ENCODE assay signal across 8 mouse cellular contexts in the genomic region with DNA sequence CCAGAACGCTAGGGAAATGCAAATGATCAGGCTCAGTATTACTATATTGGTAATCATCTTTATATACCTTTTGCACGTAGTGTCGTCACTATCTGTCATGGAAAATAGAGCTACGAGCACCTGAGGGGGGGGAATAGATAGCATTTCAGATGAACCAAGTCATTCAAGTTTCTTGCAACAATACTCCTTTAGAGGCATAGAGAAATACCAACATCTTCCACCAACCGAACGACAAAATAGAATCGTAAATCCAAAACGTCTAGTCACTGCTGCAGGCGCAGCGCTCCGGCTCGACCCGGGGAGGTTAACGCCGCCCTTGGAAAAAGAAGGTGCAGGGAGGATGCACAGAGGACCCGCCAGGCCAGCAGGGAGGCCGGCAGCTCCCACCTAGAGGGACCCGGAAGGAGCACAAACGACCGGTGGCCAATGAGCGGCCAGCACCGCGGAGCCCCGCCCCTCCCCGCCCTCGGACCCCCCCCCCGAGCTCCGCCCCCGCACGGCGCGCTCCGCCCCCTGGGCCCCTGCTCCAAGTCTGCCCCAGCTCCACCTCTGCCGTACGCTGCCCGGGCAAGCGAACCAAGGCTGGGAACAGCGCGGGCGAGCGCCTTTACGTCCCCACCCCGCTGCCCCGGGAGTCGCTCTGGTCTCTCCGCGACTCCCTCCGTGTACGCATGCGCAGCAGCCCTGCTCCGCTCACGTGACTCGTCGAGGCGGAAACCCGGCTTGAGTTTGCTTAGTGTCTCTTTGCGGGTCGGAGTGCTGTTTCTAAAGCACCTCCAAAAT. TPM values are rescaled to one million over a fixed set of nuclear protein-coding genes. Genes with fewer than 3 reads are reported as not detected.
A peak's percentile ranks its signal among the peaks of the same experiment; 100 is the strongest.
DNase-seq lines count a peak whose midpoint lies in the region; ATAC-seq and TF ChIP-seq lines count a peak whose summit lies in the region.

Gene Tmem19, minus strand, starts transcription at position 662 of the 783 bp plus-strand sequence.

- peak; percentile 73 to 98 for TF ChIP-seq POLR2A in MEL (IDR thresholded peaks at IDR 0.05; ENCODE audit: control insufficient read depth in 1 of 2, insufficient read depth in 1 of 2, low read depth in 1 of 2, low read length in 2 of 2, poor library complexity in 1 of 2)
- peak; percentile 86 for TF ChIP-seq POLR2A in cerebellum, adult 2 months (IDR thresholded peaks at IDR 0.05; ENCODE audit: borderline replicate concordance, insufficient read depth, low read length)

- no peaks in the 10 kb centered on the region for H3K27me3 ChIP-seq in MEL (ENCODE audit: control insufficient read depth in 1 of 2, insufficient read depth in 2 of 2, low read length in 2 of 2)
- H3K27me3 ChIP-seq in cerebellum, adult 2 months (ENCODE audit: control insufficient read depth, insufficient read depth, low read length): no peaks in the 10 kb centered on the region
- H3K27me3 ChIP-seq in lung, embryonic 16.5 days (ENCODE audit: control insufficient read depth, insufficient read depth, low read depth, low read length): no peaks in the 10 kb centered on the region

- H3K9ac ChIP-seq in MEL (ENCODE audit: control insufficient read depth, low read depth, low read length, poor library complexity, severe bottlenecking): peak within 1 kb of the TSS; percentile 88
- peak within 1 kb of the TSS; percentile 71 for H3K9ac ChIP-seq in lung, embryonic 16.5 days (ENCODE audit: low read length)

- peak within 1 kb of the TSS; percentile 90 to 93 for H3K4me3 ChIP-seq in MEL (ENCODE audit: control insufficient read depth in 1 of 2, insufficient read depth in 1 of 2, low read depth in 2 of 2, low read length in 2 of 2)
- H3K4me3 ChIP-seq in cerebellum, adult 2 months (replicated peaks; ENCODE audit: insufficient read depth, low read depth, low read length): peak within 1 kb of the TSS; percentile 86
- peak within 1 kb of the TSS; percentile 71 for H3K4me3 ChIP-seq in lung, embryonic 16.5 days (ENCODE audit: low read length)

- no peaks in the 10 kb centered on the region for H3K9me3 ChIP-seq in MEL (replicated peaks; ENCODE audit: insufficient read depth, low read length)
- no peaks in the 10 kb centered on the region for H3K9me3 ChIP-seq in lung, embryonic 16.5 days (ENCODE audit: control insufficient read depth, low read length)

- H3K79me2 ChIP-seq in MEL (ENCODE audit: control insufficient read depth, insufficient read depth, low read length, poor library complexity): no peaks in the 10 kb centered on the region

- no peak for TF ChIP-seq RAD21 in MEL (IDR thresholded peaks at IDR 0.05; ENCODE audit: low read depth, low read length)

- peak within 1 kb of the TSS; percentile 98 for H3K27ac ChIP-seq in MEL (ENCODE audit: control insufficient read depth, low read depth, low read length)
- peak within 1 kb of the TSS; percentile 17; the same call in 1 of the 2 replicates for H3K27ac ChIP-seq in cerebellum, adult 2 months (ENCODE audit: insufficient read depth, low read length)
- H3K27ac ChIP-seq in lung, embryonic 16.5 days (ENCODE audit: low read length): peak within 1 kb of the TSS; percentile 98

- peaks cover 0 to 10% of the 10 kb centered on the region in 2 experiments; a peak in 1 of 4 replicates for H3K4me1 ChIP-seq in MEL (ENCODE audit: control insufficient read depth in 1 of 2, insufficient read depth in 2 of 2, low read length in 2 of 2)
- H3K4me1 ChIP-seq in cerebellum, adult 2 months (ENCODE audit: control insufficient read depth, insufficient read depth, low read length): 0 out of 2 replicates have a peak, but pooled peaks cover 3% of the 10 kb centered on the region
- H3K4me1 ChIP-seq in lung, embryonic 16.5 days (replicated peaks; ENCODE audit: control insufficient read depth, insufficient read depth, low read length): peaks cover 4% of the 10 kb centered on the region

- peaks cover 0 to 8% of the 10 kb centered on the region in 2 experiments; a peak in 2 of 4 replicates for H3K36me3 ChIP-seq in MEL (ENCODE audit: control insufficient read depth in 1 of 2, insufficient read depth in 2 of 2, low read length in 2 of 2)
- no peaks in the 10 kb centered on the region; the same call in 1 of the 2 replicates for H3K36me3 ChIP-seq in lung, embryonic 16.5 days (ENCODE audit: control insufficient read depth, insufficient read depth, low read length)

- under 1% methylated on average over 47 of the region's 58 CpGs for WGBS in cerebellum, adult 2 months
- WGBS in lung, embryonic 16.5 days: under 1% methylated on average over 40 of the region's 58 CpGs

- peak within 1 kb of the TSS; percentile 89 for H3K4me2 ChIP-seq in lung, embryonic 16.5 days (ENCODE audit: low read depth, low read length)

- ATAC-seq in hematopoietic stem cell, adult 5-6 weeks (replicated peaks in 1 of 2; ENCODE audit: insufficient read depth in 1 of 2, low FRiP score in 2 of 2, low TSS enrichment in 1 of 2, low read depth in 1 of 2, poor library complexity in 2 of 2, severe bottlenecking in 2 of 2): peak; percentile 95 to 97
- ATAC-seq in lung, embryonic 16.5 days (ENCODE audit: low read depth): peak; percentile 100

- TF ChIP-seq EP300 in MEL (IDR thresholded peaks at IDR 0.05; ENCODE audit: low read depth in 1 of 2, low read length in 2 of 2): no peak

- no peak for TF ChIP-seq CTCF in MEL (IDR thresholded peaks at IDR 0.05 in 2 of 3, conservative IDR thresholded peaks at IDR 0.05 in 1 of 3; ENCODE audit: control insufficient read depth in 1 of 3, insufficient read depth in 1 of 3, low read depth in 2 of 3, low read length in 3 of 3, poor library complexity in 1 of 3, severe bottlenecking in 1 of 3)
- TF ChIP-seq CTCF in cerebellum, adult 2 months (IDR thresholded peaks at IDR 0.05; ENCODE audit: borderline replicate concordance, insufficient read depth, low read depth, low read length): no peak

- peak; percentile 97 for DNase-seq in MEL (ENCODE audit: low read depth, low spot score)
- DNase-seq in cerebellum, adult 2 months: peak; percentile 97 to 98
- peak; percentile 97 for DNase-seq in forelimb bud, embryonic 11.5 days (ENCODE audit: low read depth, low spot score)
- DNase-seq in layer of hippocampus, adult 9-10 months (ENCODE audit: low spot score): peak; percentile 78
- DNase-seq in ovary, postnatal 10 days (ENCODE audit: low spot score): peak; percentile 94
- DNase-seq in thymus, postnatal 10 days (ENCODE audit: low spot score in 2 of 2): peak; percentile 95 to 96

TF ChIP-seq in MEL, 35 proteins besides CTCF, POLR2A, EP300 and RAD21 (continues in another document):
- TF ChIP-seq ZC3H11A (IDR thresholded peaks at IDR 0.05; ENCODE audit: low read depth, low read length): no peak
- no peak for TF ChIP-seq MAFK (IDR thresholded peaks at IDR 0.05; ENCODE audit: borderline replicate concordance, low read depth, low read length)
- TF ChIP-seq NRF1 (IDR thresholded peaks at IDR 0.05; ENCODE audit: insufficient read depth, low read depth, low read length, poor library complexity, severe bottlenecking): peak; percentile 92
- TF ChIP-seq ELF1 (IDR thresholded peaks at IDR 0.05; ENCODE audit: low read depth, low read length): peak; percentile 83
- TF ChIP-seq MYB (IDR thresholded peaks at IDR 0.05; ENCODE audit: low read depth, low read length): no peak
- peak; percentile 79 for TF ChIP-seq HCFC1 (IDR thresholded peaks at IDR 0.05; ENCODE audit: low read depth, low read length)
- peak; percentile 76 for TF ChIP-seq MXI1 (IDR thresholded peaks at IDR 0.05; ENCODE audit: low read depth, low read length)
- peak; percentile 31; the same call in 1 of the 2 replicates for TF ChIP-seq TCF12 (IDR thresholded peaks at IDR 0.05; ENCODE audit: low read depth, low read length)
- TF ChIP-seq CHD2 (IDR thresholded peaks at IDR 0.05; ENCODE audit: low read length): no peak
- TF ChIP-seq TAL1 (IDR thresholded peaks at IDR 0.05; ENCODE audit: low read length): no peak
- TF ChIP-seq BHLHE40 (IDR thresholded peaks at IDR 0.05; ENCODE audit: borderline replicate concordance, low read depth, low read length): peak; percentile 91
- peak; percentile 93 for TF ChIP-seq MAX (IDR thresholded peaks at IDR 0.05; ENCODE audit: low read length)
- TF ChIP-seq MYC (IDR thresholded peaks at IDR 0.05; ENCODE audit: low read depth, low read length): no peak
- no peak for TF ChIP-seq ZKSCAN1 (IDR thresholded peaks at IDR 0.05; ENCODE audit: low read depth, low read length)
- TF ChIP-seq MAZ (IDR thresholded peaks at IDR 0.05; ENCODE audit: low read depth, low read length): no peak; the same call in 1 of the 2 replicates
- peak; percentile 100 for TF ChIP-seq USF1 (IDR thresholded peaks at IDR 0.05; ENCODE audit: low read depth, low read length)
- TF ChIP-seq POLR2AphosphoS2 (IDR thresholded peaks at IDR 0.05; ENCODE audit: low read length): peak; percentile 97
- no peak for TF ChIP-seq SMC3 (IDR thresholded peaks at IDR 0.05; ENCODE audit: low read depth, low read length)
- TF ChIP-seq USF2 (IDR thresholded peaks at IDR 0.05; ENCODE audit: borderline replicate concordance in 1 of 2, insufficient read depth in 1 of 2, low read depth in 1 of 2, low read length in 2 of 2): peak; percentile 73 to 93
- TF ChIP-seq ETS1 (IDR thresholded peaks at IDR 0.05; ENCODE audit: low read depth, low read length): no peak
- no peak for TF ChIP-seq POLR2AphosphoS5 (IDR thresholded peaks at IDR 0.05; ENCODE audit: borderline replicate concordance, low read depth, low read length)
- no peak for TF ChIP-seq CHD1 (IDR thresholded peaks at IDR 0.05; ENCODE audit: low read depth, low read length)
- no peak for TF ChIP-seq UBTF (IDR thresholded peaks at IDR 0.05; ENCODE audit: borderline replicate concordance, insufficient read depth, low read depth, low read length)
- TF ChIP-seq TBP (IDR thresholded peaks at IDR 0.05; ENCODE audit: low read depth, low read length): peak; percentile 89; the same call in 1 of the 2 replicates
- TF ChIP-seq KAT2A (conservative IDR thresholded peaks at IDR 0.05; ENCODE audit: low read depth, low read length): no peak; the same call in 1 of the 2 replicates
- peak; percentile 89 for TF ChIP-seq NELFE (IDR thresholded peaks at IDR 0.05; ENCODE audit: low read depth, low read length)
- peak; percentile 90; the same call in 1 of the 2 replicates for TF ChIP-seq SIN3A (IDR thresholded peaks at IDR 0.05; ENCODE audit: low read length)
- peak; percentile 92 for TF ChIP-seq ZMIZ1 (IDR thresholded peaks at IDR 0.05; ENCODE audit: low read depth, low read length)
- TF ChIP-seq E2F4 (IDR thresholded peaks at IDR 0.05; ENCODE audit: borderline replicate concordance, low read depth, low read length): no peak

RNA-seq across cellular contexts. Expression of gene Tmem19, which starts in this region (rescaled TPM):
- total RNA-seq in MEL (2012; rRNA removed): 10.7 and 12.1 TPM in 2 replicates
- 10 to 100 TPM in 1 of 2 experiments, not detected in 1; 16.6 TPM for polyA plus RNA-seq in MEL (2012; ENCODE audit: insufficient read depth in 1 of 2, insufficient read length in 2 of 2, low read depth in 1 of 2, low replicate concordance in 2 of 2, missing spikeins in 1 of 2)
- 26.6 and 27.1 TPM in 2 replicates for polyA plus RNA-seq in cerebellum, adult 2 months (2012; rRNA removed)
- total RNA-seq in hematopoietic stem cell, adult 5-6 weeks (2017): 13.1 and 19.0 TPM in 2 replicates
- polyA plus RNA-seq in lung, embryonic 16.5 days (2015; fragmentation: Nextera tagmentation; extraction: Ambion mirVana): 28.9 and 30.7 TPM in 2 replicates

Comparison
In these comparisons a context has a peak if more than half of its experiments do, and no peak if none do; other contexts are left out.
1. Peak in every context shown above with its lines: DNase-seq, ATAC-seq, H3K4me3 ChIP-seq and H3K27ac ChIP-seq.
2. H3K27ac ChIP-seq: peak in every context shown above with its lines; median percentile 98 in MEL; 98 in lung, embryonic 16.5 days; 17 in cerebellum, adult 2 months.